Mouse (Mus musculus) hindbrain, postnatal 0 days (tissue): Measurements from ENCODE around the gene Cyth4. TPM values are rescaled to one million over a fixed set of nuclear protein-coding genes. Genes with fewer than 3 reads are reported as not detected.

Experiments
- ATAC-seq: fragments of 200-750 bp; cut with Nextera tagmentation; 2 replicates; pipeline ENCODE4 v1.8.0; 2017; ENCODE audit warnings: mild to moderate bottlenecking, moderate TSS enrichment, moderate library complexity
- DNase-seq: peaks from one replicate; pipeline ENCODE4 v3.0.0-alpha.2; 2015; ENCODE audit warnings: low spot score
- H3K27ac ChIP-seq: fragments of 300-500 bp; sonication (generic); 2 replicates; pipeline ENCODE4 v1.5.1; 2014; ENCODE audit warnings: mild to moderate bottlenecking
- H3K27me3 ChIP-seq: fragments of 300-500 bp; sonication (generic); 2 replicates; pipeline ENCODE4 v1.6.1; 2014; ENCODE audit warnings: low read length, mixed read lengths; ENCODE audit not compliant: insufficient read depth
- H3K36me3 ChIP-seq: fragments of 300-500 bp; sonication (generic); 2 replicates; pipeline ENCODE4 v1.6.1; 2014; ENCODE audit warnings: low read length, mixed read lengths; ENCODE audit not compliant: insufficient read depth
- H3K4me1 ChIP-seq: fragments of 300-500 bp; sonication (generic); 2 replicates; pipeline ENCODE4 v1.6.1; 2014; ENCODE audit warnings: antibody characterized with exemption, low read length, mixed read lengths; ENCODE audit not compliant: insufficient read depth
- H3K4me2 ChIP-seq: fragments of 300-500 bp; sonication (generic); 2 replicates; pipeline ENCODE4 v1.6.1; 2014; ENCODE audit warnings: low read depth, mild to moderate bottlenecking, low read length, moderate library complexity, mixed read lengths
- H3K4me3 ChIP-seq: fragments of 300-500 bp; sonication (generic); 2 replicates; pipeline ENCODE4 v1.5.1; 2014; ENCODE audit warnings: low read length
- H3K9ac ChIP-seq: fragments of 300-500 bp; sonication (generic); replicated peaks from 2 replicates; pipeline ENCODE4 v1.6.1; 2014; ENCODE audit warnings: mild to moderate bottlenecking, low read length, moderate library complexity, mixed read lengths
- H3K9me3 ChIP-seq: fragments of 300-500 bp; sonication (generic); 2 replicates; pipeline ENCODE4 v1.6.1; 2016; ENCODE audit warnings: low read length, mixed read lengths
- CTCF ChIP-seq: IDR thresholded peaks from 2 replicates; pipeline ENCODE4 v1.5.1; 2016; ENCODE audit warnings: antibody characterized with exemption, control low read depth, low read depth
- WGBS: fragments of 180-500 bp; shearing (Covaris S2); extraction: QIAGEN DNeasy Blood & Tissue Kit; methylation state at CpG from one replicate; pipeline ENCODE4 v1.1.7; 2014; 5-methylcytosine and 5-hydroxymethylcytosine counted together
- polyA plus RNA-seq: library from polyadenylated mRNA; unstranded; fragments of >200 nt; fragmentation: Nextera tagmentation; extraction: Ambion mirVana; gene quantifications from 2 replicates; pipeline ENCODE4 v1.2.1, GENCODE M21; 2015
- total RNA-seq: library from RNA; depleted of rRNA; stranded (reverse); fragments of >200 nt; gene quantifications from 2 replicates; pipeline ENCODE4 v1.2.3, GENCODE M21; 2014

Cyth4 gene
- total and polyA plus RNA-seq, 2 experiments from 2014 or later: 5.7 to 6.8 TPM

DNA sequence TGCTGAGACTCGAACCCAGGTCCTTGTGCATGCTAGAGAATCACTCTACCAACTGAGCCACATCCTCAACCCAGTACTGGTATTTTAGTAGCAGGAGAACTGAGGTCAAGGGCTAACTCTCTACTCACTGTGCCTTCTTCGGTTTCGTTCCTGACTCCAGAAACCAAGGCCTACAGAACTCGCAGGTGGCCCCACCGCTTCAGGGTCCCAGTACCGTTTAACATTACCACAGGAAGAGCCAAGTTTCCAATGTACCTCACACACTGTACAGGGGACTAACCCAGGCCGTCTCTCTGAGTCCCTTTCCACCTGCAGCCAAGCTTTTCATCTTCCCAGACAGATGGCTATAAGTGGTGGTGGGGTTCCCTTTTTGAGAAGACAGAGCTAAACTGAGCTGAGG, 11.4 kb upstream of the Cyth4 start:
- H3K4me2 ChIP-seq: no peak overlapping the region
- no peak for TF ChIP-seq CTCF
- no peaks in the 10 kb centered on the region for H3K27me3 ChIP-seq
- no peaks in the 10 kb centered on the region for H3K36me3 ChIP-seq
- H3K9ac ChIP-seq: no peak overlapping the region
- no peak for ATAC-seq
- no peak for DNase-seq
- H3K9me3 ChIP-seq: no peaks in the 10 kb centered on the region
- no peak overlapping the region for H3K4me3 ChIP-seq
- 92% methylated on average over 7 of the region's 7 CpGs for WGBS
- H3K4me1 ChIP-seq: peaks cover 7% of the 10 kb centered on the region; the same call in 1 of the 2 replicates
- H3K27ac ChIP-seq: no peak overlapping the region

DNA sequence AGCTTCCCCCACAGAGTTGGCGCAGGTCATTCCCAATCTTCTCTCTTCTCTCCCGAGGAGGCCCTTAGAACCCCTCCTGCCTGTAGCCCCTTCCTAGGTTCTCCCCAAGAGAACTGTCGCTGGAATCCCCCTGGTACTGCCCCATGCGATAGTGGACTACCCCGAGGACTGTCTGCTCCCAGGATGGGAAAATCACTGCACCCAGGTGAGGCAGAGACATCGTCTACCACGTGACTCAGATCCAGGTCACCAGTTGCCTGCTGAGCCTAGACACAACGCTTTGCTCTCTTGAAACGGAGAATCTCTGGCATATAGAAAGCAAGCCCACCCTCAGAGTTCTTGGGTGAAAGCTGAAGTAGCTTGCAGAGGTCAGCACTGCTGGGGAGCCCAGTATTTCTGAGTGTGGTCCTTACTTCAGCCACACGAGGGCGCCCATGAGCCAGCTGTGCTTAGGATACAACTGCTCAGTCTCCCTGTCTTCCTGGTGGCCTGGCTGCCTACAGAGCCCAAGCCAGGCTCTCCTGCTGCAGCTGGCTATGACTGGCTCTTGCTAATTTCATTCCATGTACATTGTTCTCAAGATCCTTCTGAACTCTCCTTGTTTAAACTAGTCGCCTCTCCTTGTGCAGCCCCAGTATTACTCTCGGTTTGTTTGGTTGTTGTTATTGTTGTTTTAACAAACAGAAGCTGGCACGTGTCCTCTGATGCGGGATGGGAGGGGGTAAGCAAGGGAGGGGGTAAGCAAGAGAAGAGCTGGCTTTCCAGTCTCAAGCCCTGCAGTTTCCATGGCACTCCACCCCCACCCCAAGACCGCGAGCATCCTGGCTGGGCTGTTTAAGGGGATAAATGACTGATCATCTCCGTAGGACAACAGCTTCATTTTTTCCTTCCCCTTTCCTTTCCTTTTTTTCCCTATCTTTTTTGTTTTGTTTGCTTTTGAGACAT, 9.5 kb upstream of the Cyth4 start:
- peak; percentile 93 for ATAC-seq
- Histone ChIP-seq H3K36me3 (no peaks in the 10 kb centered on the region), H3K4me1 (no peaks in the 10 kb centered on the region), H3K4me2 (no peak overlapping the region), H3K27ac (peak overlapping the region; percentile 41; the same call in 1 of the 2 replicates), H3K9ac (0 out of 2 replicates have a peak overlapping the region, but pooled peaks have one; percentile 9), H3K9me3 (no peaks in the 10 kb centered on the region), H3K27me3 (no peaks in the 10 kb centered on the region), H3K4me3 (no peak overlapping the region)
- peak; percentile 98 for TF ChIP-seq CTCF
- DNase-seq: peak; percentile 92
- 42% methylated on average over 18 of the region's 18 CpGs for WGBS

DNA sequence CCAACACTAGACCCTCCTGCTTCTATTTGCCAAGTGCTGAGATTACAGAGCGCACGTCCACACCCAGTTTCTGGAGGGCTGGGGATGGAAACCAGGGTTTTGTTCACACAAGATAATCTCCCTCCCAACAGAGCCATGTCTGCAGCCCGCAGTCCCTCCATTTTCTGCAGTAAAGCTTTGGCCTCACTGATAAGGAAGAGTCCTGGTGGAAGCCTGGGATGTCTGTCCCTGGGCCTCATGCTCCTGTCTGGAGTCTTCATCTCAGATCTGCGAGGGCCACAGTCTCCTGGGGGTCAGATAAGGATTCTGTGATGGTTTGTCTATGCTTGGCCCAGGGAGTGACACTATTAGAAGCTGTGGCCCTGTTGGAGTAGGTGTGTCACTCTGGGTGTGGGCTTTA, 8.8 kb upstream of the Cyth4 start:
- H3K9ac ChIP-seq: no peak overlapping the region
- WGBS: 88% methylated on average over 4 of the region's 4 CpGs

DNA sequence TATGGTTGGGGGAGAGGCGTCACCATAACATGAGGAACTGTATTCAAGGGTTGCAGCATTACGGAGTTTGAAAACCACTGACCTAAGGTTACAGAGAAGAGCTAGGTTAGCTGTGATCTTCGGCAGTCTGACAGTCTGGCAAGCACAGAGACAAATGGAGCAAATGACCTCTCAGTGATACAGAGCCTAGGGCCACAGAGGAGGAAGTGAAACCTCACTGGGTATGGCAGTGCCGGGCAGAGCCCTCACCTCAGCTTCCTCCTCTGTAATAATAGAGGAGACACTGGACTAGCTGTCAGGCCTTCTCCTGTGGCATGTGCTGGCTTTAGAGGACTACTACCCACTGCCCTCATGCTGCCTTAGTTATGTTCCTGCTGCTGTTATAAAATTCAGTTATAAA, 7.9 kb upstream of the Cyth4 start:
- DNase-seq (no peak), ATAC-seq (no peak)
- Histone ChIP-seq H3K9me3 (no peaks in the 10 kb centered on the region), H3K4me1 (no peaks in the 10 kb centered on the region), H3K4me2 (no peak overlapping the region), H3K9ac (no peak overlapping the region), H3K36me3 (no peaks in the 10 kb centered on the region), H3K27me3 (no peaks in the 10 kb centered on the region), H3K4me3 (no peak overlapping the region), H3K27ac (no peak overlapping the region)
- WGBS: 93% methylated on average over 4 of the region's 4 CpGs
- no peak for TF ChIP-seq CTCF

More for the DNA sequence above, 8.8 kb upstream of the Cyth4 start:
- Histone ChIP-seq H3K9me3 (no peaks in the 10 kb centered on the region), H3K4me2 (no peak overlapping the region), H3K27me3 (no peaks in the 10 kb centered on the region), H3K36me3 (no peaks in the 10 kb centered on the region), H3K27ac (peak overlapping the region; percentile 41; the same call in 1 of the 2 replicates), H3K4me3 (no peak overlapping the region), H3K4me1 (no peaks in the 10 kb centered on the region)
- no peak for TF ChIP-seq CTCF
- DNase-seq: no peak
- ATAC-seq: no peak

DNA sequence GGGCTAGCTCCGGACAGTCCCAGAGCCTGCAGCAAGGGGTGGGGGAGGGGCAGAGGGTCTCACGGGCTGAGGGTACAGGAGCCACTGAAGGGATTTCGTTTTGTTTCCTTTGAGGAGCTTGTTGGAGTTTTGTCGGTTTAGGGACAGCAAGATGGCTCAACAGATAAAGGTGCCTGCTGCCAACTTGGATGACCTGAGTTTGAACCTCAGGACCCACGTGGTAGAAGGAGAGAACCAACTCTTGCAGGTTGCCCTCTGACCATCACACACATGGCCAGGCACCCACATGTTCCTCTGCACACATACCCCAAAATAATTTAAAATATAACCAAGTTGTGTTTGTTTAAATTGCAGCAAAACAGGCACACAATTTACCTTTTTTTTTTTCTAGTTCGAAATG, 6.9 kb upstream of the Cyth4 start:
- Histone ChIP-seq H3K27me3 (no peaks in the 10 kb centered on the region), H3K4me2 (no peak overlapping the region), H3K4me3 (no peak overlapping the region), H3K27ac (no peak overlapping the region), H3K9me3 (no peaks in the 10 kb centered on the region), H3K4me1 (no peaks in the 10 kb centered on the region), H3K9ac (no peak overlapping the region), H3K36me3 (no peaks in the 10 kb centered on the region)
- ATAC-seq (no peak), DNase-seq (no peak)
- TF ChIP-seq CTCF: no peak
- 70% methylated on average over 6 of the region's 6 CpGs for WGBS

DNA sequence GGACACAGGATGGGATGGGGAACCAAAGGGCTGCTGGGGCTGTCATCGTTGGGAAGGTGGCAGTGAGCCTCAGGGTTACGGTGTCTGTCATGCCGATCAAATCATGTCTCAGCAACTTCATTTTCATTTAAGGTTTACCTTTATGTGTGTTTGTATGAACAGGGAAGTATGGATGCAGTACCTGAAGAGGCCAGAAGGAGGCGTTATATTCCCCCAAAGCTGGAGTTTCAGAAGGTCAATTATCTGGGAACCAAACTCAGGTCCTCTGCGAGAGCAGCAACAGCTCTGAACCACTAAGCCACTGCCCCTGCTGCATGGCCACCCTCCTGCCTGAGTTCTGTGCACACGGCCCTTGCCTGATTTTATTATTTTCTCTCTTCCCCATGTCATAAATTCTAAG, 6.1 kb upstream of the Cyth4 start:
- peak; percentile 41 for TF ChIP-seq CTCF
- ATAC-seq (no peak), DNase-seq (no peak)
- 83% methylated on average over 6 of the region's 6 CpGs for WGBS
- no peaks in the 10 kb centered on the region for H3K9me3 ChIP-seq
- no peaks in the 10 kb centered on the region for H3K36me3 ChIP-seq
- no peak overlapping the region for H3K9ac ChIP-seq
- no peaks in the 10 kb centered on the region for H3K27me3 ChIP-seq
- no peak overlapping the region for H3K27ac ChIP-seq
- H3K4me2 ChIP-seq: no peak overlapping the region
- no peaks in the 10 kb centered on the region for H3K4me1 ChIP-seq
- no peak overlapping the region for H3K4me3 ChIP-seq
